Mouse (Mus musculus): ENCODE measurements around the gene Cyld. TPM values are rescaled to one million over a fixed set of nuclear protein-coding genes. Genes with fewer than 3 reads are reported as not detected.
"Not testable (repeated sequence)": the region's sequence is repeated elsewhere in the genome, so short reads cannot be mapped to it uniquely, and the experiment has no call there.

The Cyld gene
- polyA plus RNA-seq, 1 experiment = 26.8 TPM

- TF ChIP-seq POLR2A (IDR thresholded peaks at IDR 0.05; ENCODE audit: borderline replicate concordance, insufficient read depth, low read length) = no peak
- TF ChIP-seq CTCF (IDR thresholded peaks at IDR 0.05; ENCODE audit: borderline replicate concordance, insufficient read depth, low read depth, low read length) = no peak
- no peak overlapping the region for H3K27ac ChIP-seq (ENCODE audit: insufficient read depth, low read length)
- WGBS = 17% methylated on average over 19 of the region's 19 CpGs
- H3K27me3 ChIP-seq (ENCODE audit: control insufficient read depth, insufficient read depth, low read length) = no peaks in the 10 kb centered on the region
- peaks cover 9% of the 10 kb centered on the region; the same call in 1 of the 2 replicates for H3K4me1 ChIP-seq (ENCODE audit: control insufficient read depth, insufficient read depth, low read length)
- H3K4me3 ChIP-seq (replicated peaks; ENCODE audit: insufficient read depth, low read depth, low read length) = no peak overlapping the region
- no peak for DNase-seq
Observed at GRCm38 (mm10) chr8:88774593-88775297, 77.9 kb downstream of the Cyld start.

- H3K27ac ChIP-seq (ENCODE audit: insufficient read depth, low read length) = no peak overlapping the region
Observed at GRCm38 (mm10) chr8:88775298-88775646, 78.4 kb downstream of the Cyld start.

GRCm38 (mm10) chr8:88780142-88780541 lies 83.3 kb downstream of the Cyld start:
- Histone ChIP-seq H3K4me1 (ENCODE audit: control insufficient read depth, insufficient read depth, low read length) (peaks cover 5% of the 10 kb centered on the region; the same call in 1 of the 2 replicates), H3K4me3 (replicated peaks; ENCODE audit: insufficient read depth, low read depth, low read length) (no peak overlapping the region), H3K27me3 (ENCODE audit: control insufficient read depth, insufficient read depth, low read length) (no peaks in the 10 kb centered on the region), H3K27ac (ENCODE audit: insufficient read depth, low read length) (no peak overlapping the region)
- DNase-seq = no peak
- 88% methylated on average over 3 of the region's 3 CpGs for WGBS
- no peak for TF ChIP-seq CTCF (IDR thresholded peaks at IDR 0.05; ENCODE audit: borderline replicate concordance, insufficient read depth, low read depth, low read length)
- TF ChIP-seq POLR2A (IDR thresholded peaks at IDR 0.05; ENCODE audit: borderline replicate concordance, insufficient read depth, low read length) = no peak

More at GRCm38 (mm10) chr8:88775298-88775646, 78.4 kb downstream of the Cyld start:
- 17% methylated on average over 7 of the region's 7 CpGs for WGBS
- Histone ChIP-seq H3K4me3 (replicated peaks; ENCODE audit: insufficient read depth, low read depth, low read length) (no peak overlapping the region), H3K27me3 (ENCODE audit: control insufficient read depth, insufficient read depth, low read length) (no peaks in the 10 kb centered on the region), H3K4me1 (ENCODE audit: control insufficient read depth, insufficient read depth, low read length) (peaks cover 9% of the 10 kb centered on the region; the same call in 1 of the 2 replicates)
- no peak for TF ChIP-seq POLR2A (IDR thresholded peaks at IDR 0.05; ENCODE audit: borderline replicate concordance, insufficient read depth, low read length)
- no peak for TF ChIP-seq CTCF (IDR thresholded peaks at IDR 0.05; ENCODE audit: borderline replicate concordance, insufficient read depth, low read depth, low read length)
- DNase-seq = no peak

- DNase-seq = no peak
- WGBS = 74% methylated on average over 5 of the region's 5 CpGs
- Histone ChIP-seq H3K4me1 (ENCODE audit: control insufficient read depth, insufficient read depth, low read length) (no peaks in the 10 kb centered on the region), H3K27ac (ENCODE audit: insufficient read depth, low read length) (no peak overlapping the region), H3K27me3 (ENCODE audit: control insufficient read depth, insufficient read depth, low read length) (no peaks in the 10 kb centered on the region), H3K4me3 (replicated peaks; ENCODE audit: insufficient read depth, low read depth, low read length) (no peak overlapping the region)
- TF ChIP-seq CTCF (IDR thresholded peaks at IDR 0.05; ENCODE audit: borderline replicate concordance, insufficient read depth, low read depth, low read length) (no peak), POLR2A (IDR thresholded peaks at IDR 0.05; ENCODE audit: borderline replicate concordance, insufficient read depth, low read length) (no peak)
Observed at GRCm38 (mm10) chr8:88781283-88781682, 84.5 kb downstream of the Cyld start.

GRCm38 (mm10) chr8:88783722-88784121 lies 86.9 kb downstream of the Cyld start:
- no peak for DNase-seq
- Histone ChIP-seq H3K4me1 (ENCODE audit: control insufficient read depth, insufficient read depth, low read length) (no peaks in the 10 kb centered on the region), H3K4me3 (replicated peaks; ENCODE audit: insufficient read depth, low read depth, low read length) (no peak overlapping the region), H3K27me3 (ENCODE audit: control insufficient read depth, insufficient read depth, low read length) (no peaks in the 10 kb centered on the region), H3K27ac (ENCODE audit: insufficient read depth, low read length) (no peak overlapping the region)
- no peak for TF ChIP-seq POLR2A (IDR thresholded peaks at IDR 0.05; ENCODE audit: borderline replicate concordance, insufficient read depth, low read length)
- TF ChIP-seq CTCF (IDR thresholded peaks at IDR 0.05; ENCODE audit: borderline replicate concordance, insufficient read depth, low read depth, low read length) = no peak
- 87% methylated on average over 1 of the region's 1 CpGs for WGBS

- H3K4me1 ChIP-seq (ENCODE audit: control insufficient read depth, insufficient read depth, low read length); H3K27me3 ChIP-seq (ENCODE audit: control insufficient read depth, insufficient read depth, low read length); H3K27ac ChIP-seq (ENCODE audit: insufficient read depth, low read length); H3K4me3 ChIP-seq (replicated peaks; ENCODE audit: insufficient read depth, low read depth, low read length); DNase-seq: not testable (repeated sequence)
- 81% methylated on average over 3 of the region's 3 CpGs for WGBS
Observed at GRCm38 (mm10) chr8:88788335-88788734, 91.5 kb downstream of the Cyld start.

GRCm38 (mm10) chr8:88792691-88793323 lies 96.0 kb downstream of the Cyld start:
- TF ChIP-seq CTCF (IDR thresholded peaks at IDR 0.05; ENCODE audit: borderline replicate concordance, insufficient read depth, low read depth, low read length) = no peak
- no peak for TF ChIP-seq POLR2A (IDR thresholded peaks at IDR 0.05; ENCODE audit: borderline replicate concordance, insufficient read depth, low read length)
- H3K27ac ChIP-seq (ENCODE audit: insufficient read depth, low read length) = no peak overlapping the region
- 76% methylated on average over 8 of the region's 8 CpGs for whole genome bisulfite sequencing
- peaks cover 3% of the 10 kb centered on the region; the same call in 1 of the 2 replicates for H3K4me1 ChIP-seq (ENCODE audit: control insufficient read depth, insufficient read depth, low read length)
- peak in 1 of 2 experiments; percentile 11 for DNase-seq
- H3K4me3 ChIP-seq (replicated peaks; ENCODE audit: insufficient read depth, low read depth, low read length) = no peak overlapping the region
- H3K27me3 ChIP-seq (ENCODE audit: control insufficient read depth, insufficient read depth, low read length) = no peaks in the 10 kb centered on the region

GRCm38 (mm10) chr8:88793324-88793722 lies 96.5 kb downstream of the Cyld start:
- Histone ChIP-seq H3K4me3 (replicated peaks; ENCODE audit: insufficient read depth, low read depth, low read length) (no peak overlapping the region), H3K27me3 (ENCODE audit: control insufficient read depth, insufficient read depth, low read length) (no peaks in the 10 kb centered on the region), H3K4me1 (ENCODE audit: control insufficient read depth, insufficient read depth, low read length) (peaks cover 3% of the 10 kb centered on the region; the same call in 1 of the 2 replicates), H3K27ac (ENCODE audit: insufficient read depth, low read length) (no peak overlapping the region)
- no peak for DNase-seq
- TF ChIP-seq POLR2A (IDR thresholded peaks at IDR 0.05; ENCODE audit: borderline replicate concordance, insufficient read depth, low read length) (no peak), CTCF (IDR thresholded peaks at IDR 0.05; ENCODE audit: borderline replicate concordance, insufficient read depth, low read depth, low read length) (no peak)
- WGBS = 27% methylated on average over 9 of the region's 9 CpGs
